Mouse (Mus musculus): Measurements from ENCODE around the gene Nfib.

Nfib gene

DNA sequence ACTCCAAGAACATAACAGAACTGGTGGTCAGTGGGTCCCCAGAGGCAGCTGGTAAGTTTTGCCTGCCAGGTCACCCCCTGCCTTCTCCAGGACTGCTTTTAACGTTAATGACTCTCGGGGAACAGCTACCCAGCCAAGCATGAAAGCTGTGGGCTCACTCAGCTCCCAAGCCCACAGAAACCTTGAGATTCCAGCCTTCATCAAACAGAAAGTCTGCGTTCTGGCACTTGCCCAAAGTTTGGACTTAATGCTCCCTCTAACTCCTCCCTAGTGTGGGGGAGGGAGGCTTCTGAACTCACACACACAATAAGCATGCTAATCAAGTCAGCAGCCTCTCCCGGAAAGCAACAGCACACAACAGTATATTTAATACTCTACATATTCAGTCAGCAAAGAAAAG, 360.8 kb downstream of the Nfib start:
- no peak for DNase-seq (ENCODE audit: low spot score)

- no peak for DNase-seq (ENCODE audit: low spot score)
Measured at GRCm38 (mm10) chr4:82344224-82344623, 361.3 kb downstream of the Nfib start.

GRCm38 (mm10) chr4:82338930-82339329, 366.6 kb downstream of the Nfib start:
- no peak for DNase-seq (ENCODE audit: low spot score)

DNA sequence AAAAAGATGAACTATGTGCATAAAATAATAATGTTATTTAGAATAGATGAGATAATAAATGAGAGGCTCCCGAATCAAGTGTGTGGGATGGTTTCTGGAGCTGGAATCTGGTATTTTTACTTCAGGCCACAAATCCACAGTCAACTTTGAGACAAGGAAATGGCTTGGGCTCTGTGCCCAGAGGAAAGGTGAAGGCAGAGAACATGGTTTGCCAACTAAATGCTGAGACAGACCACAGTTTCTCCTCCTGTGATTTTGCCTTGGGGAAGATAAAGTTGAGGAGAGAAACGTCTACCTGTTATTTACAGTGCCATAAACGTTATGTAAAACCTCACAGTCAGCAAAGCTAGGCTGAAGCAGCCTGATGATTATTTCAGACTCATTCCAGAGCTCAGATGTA, 367.1 kb downstream of the Nfib start:
- DNase-seq (ENCODE audit: low spot score): no peak

DNA sequence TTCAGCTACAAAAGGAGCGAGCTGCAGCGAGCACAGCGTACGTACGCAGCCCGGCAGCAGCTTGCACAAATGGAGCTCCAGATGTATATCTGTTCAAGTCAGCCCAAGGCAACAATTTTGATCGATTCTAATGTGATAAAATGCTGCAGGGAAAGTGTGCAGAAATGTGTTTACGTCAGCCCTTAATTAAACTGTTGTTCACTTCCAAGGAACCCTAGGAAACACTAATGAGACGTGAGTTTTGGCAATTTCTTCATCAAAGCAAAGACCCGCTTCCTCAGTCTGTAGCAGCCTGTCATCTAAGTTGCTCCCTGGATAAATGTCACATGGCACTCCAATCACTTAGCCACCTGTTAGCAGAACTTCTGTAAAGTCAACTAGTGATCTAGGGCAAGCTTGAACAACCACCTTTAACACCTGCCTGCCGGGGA, 368.6 kb downstream of the Nfib start:
- no peak for DNase-seq (ENCODE audit: low spot score)

DNA sequence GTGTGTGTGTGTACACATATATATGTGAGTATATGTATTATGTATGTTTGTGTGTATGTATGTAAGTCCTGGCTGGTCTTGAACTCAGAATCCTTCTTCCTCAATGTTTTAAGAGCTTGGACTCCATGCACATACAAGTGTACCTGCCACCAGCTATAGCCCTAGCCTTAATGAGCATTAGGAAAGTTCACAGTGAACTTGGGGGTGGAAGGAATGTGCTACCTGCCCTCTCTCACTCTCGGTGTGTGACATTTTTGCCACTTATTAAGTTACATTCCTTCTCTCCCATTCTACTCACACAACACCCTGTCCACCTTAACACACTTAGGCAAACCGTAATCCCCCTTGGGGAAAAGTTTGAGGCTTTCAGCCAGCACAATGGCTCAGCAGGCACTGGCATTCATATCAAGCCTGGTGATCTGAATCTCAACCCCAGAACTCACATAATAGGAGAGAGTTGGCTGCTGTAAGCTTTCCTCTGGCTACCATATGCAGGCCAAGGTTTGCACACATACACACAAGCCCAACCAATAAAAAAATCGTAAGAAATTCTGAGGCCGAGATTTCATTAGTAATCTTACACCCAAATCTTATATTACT, 370.2 kb downstream of the Nfib start:
- DNase-seq (ENCODE audit: low spot score): no peak

DNA sequence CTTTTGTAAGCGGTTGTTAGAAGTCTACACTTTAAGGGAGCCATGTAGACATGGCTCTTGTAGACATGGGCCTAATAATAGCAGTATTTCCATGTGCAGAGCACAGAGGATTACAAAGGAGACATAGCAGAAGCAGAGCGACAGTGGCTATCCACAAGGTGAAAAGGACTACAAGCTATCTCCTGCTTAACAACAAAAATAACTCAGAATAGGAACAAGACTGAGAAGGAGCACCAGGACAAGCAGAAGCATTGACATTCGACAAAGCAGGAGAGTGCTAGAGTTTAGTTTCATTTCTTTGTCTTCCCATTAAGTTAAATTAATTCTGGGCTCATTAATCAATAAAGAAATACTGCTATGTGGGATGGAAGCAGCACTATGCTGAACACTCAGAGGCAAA, 372.1 kb downstream of the Nfib start:
- no peak for DNase-seq (ENCODE audit: low spot score)

DNA sequence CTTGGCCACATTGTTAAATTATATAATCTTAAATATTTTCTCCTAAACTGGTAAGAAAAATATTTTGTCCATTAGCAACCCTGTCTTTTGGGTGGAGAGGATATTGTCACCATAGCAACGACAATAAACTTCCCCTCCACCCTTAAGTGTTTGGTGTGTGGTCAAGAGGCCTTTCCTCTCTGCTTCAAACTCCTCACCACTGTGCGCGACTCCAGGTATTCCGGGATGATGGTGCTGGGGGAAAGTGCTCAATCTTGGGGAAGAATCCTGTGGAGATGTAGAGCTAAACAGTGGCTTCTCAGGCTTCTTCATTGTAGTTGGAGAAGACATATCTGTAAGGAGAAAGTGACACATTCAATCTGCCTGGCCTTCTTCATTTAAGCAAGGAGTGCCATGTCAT, 375.5 kb downstream of the Nfib start:
- no peak for DNase-seq (ENCODE audit: low spot score)

GRCm38 (mm10) chr4:82326140-82326529, 379.4 kb downstream of the Nfib start:
- no peak for DNase-seq (ENCODE audit: low spot score)

DNA sequence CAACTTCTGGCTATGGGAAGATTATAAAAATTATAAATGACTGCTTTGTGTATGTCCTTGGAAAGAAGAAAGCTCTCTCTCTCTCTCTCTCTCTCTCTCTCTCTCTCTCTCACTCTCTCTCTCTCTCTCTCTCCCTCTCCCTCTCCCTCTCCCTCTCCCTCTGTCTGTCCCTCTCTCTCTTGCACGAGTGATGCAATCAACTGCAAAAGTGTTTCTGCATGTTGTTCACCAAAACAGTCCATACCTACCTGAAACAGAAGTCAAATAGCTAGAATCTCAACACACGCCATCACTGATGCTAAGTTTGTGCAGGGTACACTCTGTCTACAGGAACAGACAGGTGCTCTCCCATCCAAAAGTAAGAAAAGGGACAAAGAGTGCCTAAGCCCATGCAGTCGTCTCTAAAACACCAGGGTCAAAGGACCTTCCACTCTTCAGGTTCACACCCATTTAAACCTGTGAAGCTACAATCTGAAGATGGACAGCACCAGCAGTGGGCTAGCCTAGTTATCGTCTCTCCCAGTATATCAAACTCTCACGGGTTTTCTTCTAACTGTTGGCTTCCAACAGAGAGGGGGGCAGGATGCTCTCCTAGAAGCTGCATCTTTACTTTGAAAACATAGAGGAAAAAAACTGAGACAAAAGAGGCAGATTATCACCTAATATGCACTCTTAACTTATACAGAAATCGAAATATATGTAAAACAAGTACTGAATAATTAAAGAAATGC, 380.0 kb downstream of the Nfib start:
- DNase-seq (ENCODE audit: low spot score): no peak

DNA sequence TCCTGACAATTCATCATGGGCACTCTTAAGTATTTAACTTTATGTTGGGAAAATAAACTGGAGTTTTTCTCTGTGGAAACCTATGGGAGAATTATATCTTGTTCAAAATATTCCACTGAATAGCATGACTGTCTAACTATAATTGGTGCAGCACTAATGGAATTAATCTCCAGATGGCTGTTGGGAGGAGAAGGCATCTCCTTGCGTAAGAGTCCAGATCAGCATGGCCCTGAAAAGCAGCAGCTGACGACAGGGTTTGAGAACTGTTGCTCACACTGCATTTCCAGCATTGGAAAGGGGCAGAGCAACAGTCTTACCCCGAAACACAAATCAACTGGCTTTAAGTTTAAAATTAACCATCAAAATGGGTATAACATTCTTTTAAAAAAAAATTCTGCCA, 380.6 kb downstream of the Nfib start:
- no peak for DNase-seq (ENCODE audit: low spot score)

DNA sequence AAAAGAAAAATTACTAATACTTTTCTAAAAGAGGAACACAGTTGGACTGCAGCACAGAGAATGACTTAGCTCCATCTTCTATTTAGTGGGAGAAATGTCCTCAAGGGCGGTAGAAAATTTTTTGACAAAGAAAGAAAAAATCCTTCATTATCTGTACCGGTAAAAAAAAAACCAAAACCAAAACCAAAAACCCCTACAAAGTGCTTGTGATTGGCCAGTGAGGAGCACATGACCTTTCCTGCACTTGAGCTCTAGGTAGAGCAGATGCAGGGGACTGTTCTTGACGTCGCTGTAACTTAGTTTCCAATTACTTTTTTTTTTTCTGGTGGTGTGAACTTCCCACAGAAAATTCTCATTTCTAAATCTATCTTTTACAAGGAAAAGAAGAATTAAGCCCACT, 384.5 kb downstream of the Nfib start:
- DNase-seq (ENCODE audit: low spot score): no peak

DNA sequence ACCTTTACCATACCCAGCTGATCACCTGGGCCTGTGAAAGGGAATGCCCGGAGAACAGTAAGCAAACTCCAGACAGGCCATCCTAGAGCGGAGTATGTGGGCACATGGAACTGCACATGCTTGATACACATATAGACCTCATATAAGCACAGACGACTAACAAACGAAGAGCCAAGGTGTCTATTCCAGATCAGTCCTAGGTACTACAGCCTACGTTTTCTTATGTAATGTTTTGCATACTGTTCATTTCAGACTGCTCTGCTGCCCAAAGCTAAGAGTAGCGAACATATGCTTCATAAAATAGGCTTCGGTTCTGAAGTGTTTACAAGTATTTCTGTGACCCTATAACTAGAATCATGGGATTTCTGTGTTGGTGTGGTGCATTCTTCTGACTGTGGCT, 386.2 kb downstream of the Nfib start:
- DNase-seq (ENCODE audit: low spot score): no peak

GRCm38 (mm10) chr4:82316168-82316567, 389.4 kb downstream of the Nfib start:
- DNase-seq (ENCODE audit: low spot score): no peak

GRCm38 (mm10) chr4:82315710-82316109, 389.8 kb downstream of the Nfib start:
- DNase-seq (ENCODE audit: low spot score): no peak

- DNase-seq (ENCODE audit: low spot score): no peak
Measured at GRCm38 (mm10) chr4:82310924-82311734, 394.4 kb downstream of the Nfib start.

DNA sequence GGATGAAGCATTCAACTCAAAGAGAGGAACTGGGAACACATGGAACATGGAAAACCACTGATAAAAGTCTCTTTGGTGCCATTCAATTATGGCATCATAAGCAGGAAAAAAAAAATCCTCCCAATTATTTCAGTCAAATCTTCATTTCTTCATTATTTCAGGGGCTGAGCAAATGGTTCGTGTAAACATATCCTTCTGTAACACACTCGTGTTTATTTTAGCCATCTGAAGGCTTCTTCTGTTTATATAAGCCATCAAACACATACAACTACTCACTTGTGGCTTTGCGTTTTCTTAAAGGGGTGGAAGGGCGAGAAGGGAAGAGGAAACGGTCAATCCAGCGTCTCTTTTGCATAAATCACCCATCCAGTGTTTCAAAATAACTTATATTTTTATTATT, 399.5 kb downstream of the Nfib start:
- DNase-seq (ENCODE audit: low spot score): no peak

GRCm38 (mm10) chr4:82304148-82304871, 401.2 kb downstream of the Nfib start:
- DNase-seq (ENCODE audit: low spot score): no peak

GRCm38 (mm10) chr4:82303362-82303900, 402.1 kb downstream of the Nfib start:
- DNase-seq (ENCODE audit: low spot score): no peak

DNA sequence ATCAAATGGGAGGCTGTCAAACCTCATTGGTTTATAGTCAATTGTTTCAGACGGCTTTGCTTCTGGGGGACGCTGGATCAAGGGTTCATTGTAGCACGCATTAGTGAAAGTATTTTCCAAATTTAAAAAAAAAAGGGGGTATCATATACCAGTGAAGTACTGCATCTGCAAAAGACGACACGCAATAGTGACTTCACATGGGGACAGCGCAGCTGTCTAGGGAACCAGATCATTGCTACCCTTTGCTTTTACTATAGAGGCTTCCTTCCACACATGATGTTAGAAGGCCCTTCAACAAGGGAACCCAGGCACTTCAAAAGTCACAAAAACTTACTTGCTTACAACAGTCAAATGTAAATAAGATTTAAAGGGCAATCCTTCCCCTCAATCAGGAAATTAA, 402.6 kb downstream of the Nfib start:
- no peak for DNase-seq (ENCODE audit: low spot score)

GRCm38 (mm10) chr4:82298606-82299005, 406.9 kb downstream of the Nfib start:
- DNase-seq (ENCODE audit: low spot score): no peak

GRCm38 (mm10) chr4:82297562-82297961, 408.0 kb downstream of the Nfib start:
- DNase-seq (ENCODE audit: low spot score): no peak
